Mouse (Mus musculus) cerebellum, adult 18-20 months (tissue): ENCODE measurements around the gene Zbtb37.
A peak's percentile ranks its signal among the peaks of the same experiment; 100 is the strongest.

Experiments used
- DNase-seq, 2 experiments: peaks; one replicate each; pipeline ENCODE4 v3.0.0; 2021

Gene Zbtb37

DNA sequence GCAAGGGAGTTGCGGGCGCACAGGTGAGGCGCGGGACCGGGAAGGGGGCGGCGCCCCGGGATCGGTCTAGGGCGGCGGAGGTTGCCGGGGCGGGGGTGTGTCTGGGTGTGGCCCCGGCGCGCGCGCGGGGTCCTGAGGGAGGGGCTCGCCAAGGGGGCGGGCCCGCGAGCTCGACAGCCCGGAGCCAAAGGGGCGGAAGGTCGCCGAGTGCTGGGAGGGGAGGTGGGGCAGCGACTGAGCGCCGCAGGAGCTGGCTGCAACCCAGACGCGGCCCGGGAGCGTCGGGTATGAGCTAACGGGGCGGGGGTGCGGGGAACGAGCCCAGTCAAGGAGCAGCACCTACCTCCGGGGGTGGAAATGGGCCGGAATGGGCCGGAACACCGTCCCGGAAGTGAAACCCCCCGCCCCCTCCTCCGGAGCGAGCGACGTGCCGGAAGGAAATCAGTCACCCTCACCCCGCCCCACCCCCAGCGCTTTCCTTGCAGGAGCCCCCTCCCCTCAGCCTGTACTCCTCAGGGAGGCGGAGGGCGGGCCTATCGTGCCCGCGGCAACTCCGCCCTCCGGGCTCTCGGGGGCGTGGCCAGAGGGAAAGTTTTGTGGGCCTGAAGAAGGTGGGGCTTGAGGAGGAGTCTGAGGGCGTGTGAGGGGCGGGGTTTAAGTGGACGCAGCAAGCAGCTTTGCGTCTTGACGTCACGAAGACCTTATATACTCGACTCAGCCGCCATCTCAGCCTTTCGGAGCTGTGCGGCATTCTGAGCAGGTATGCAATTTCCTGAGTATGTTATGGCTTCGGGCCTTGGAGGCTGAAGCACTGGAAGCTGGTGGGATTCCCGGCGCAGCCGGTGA is at the start of gene Zbtb37:
TSS of gene Zbtb37 (minus strand) at position 415 of the 846 bp plus-strand sequence.
- DNase-seq, result peak; percentile 96 to 97

DNA sequence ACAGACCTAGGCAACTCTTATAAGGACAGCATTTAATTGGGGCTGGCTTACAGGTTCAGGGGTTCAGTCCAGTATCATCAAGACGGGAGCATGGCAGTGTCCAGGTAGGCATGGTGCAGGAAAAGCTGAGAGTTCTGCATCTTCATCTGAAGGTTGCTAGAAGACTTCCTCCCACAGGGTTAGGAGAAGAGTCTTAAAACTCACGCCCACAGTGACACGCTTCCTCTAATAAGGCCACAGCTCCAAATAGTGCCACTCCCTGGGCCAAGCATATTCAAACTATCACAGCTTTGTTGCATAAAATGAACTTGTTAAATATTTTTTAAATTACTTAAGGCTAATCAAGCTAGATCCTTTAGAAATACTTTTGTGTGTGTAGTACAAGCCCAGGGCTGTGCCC is 42.6 kb upstream of the Zbtb37 start:
- DNase-seq, result no peak

DNA sequence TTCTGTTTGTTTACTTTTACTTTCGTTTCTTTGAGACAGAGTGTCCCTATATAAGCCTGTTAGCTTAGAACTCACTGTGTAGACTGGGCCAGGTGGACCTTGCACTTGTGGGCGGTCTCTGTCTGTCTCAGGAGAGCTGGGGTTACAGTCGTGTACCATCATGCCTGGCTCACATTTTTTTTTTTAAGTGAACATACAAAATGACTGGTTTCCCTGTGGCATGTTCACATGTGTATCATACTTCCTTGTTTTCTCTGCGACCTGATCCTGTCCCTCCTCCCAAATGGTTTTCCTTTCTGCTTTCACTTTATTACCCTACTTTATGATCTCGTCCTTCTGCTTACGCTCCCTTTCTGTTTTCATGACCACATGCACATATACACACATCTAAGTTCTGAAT is 41.6 kb upstream of the Zbtb37 start:
- DNase-seq, result no peak

DNA sequence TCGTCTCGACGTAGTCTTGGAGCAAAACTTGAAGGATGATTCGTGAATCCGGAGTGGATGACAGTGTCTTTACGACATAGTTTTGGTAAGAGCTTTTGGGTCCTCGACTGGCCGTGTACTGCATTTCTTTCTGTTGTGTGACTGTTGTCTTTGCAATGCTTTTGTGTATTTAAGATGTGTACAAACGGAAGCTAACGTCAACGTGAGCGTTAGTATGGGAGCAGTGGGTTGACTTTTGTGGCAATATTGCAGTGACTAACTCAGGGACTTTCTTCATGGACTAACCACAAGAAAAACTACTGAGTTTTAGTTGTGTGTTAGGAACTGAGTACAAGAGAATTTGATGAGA is 36.6 kb upstream of the Zbtb37 start:
- no peak for DNase-seq

DNA sequence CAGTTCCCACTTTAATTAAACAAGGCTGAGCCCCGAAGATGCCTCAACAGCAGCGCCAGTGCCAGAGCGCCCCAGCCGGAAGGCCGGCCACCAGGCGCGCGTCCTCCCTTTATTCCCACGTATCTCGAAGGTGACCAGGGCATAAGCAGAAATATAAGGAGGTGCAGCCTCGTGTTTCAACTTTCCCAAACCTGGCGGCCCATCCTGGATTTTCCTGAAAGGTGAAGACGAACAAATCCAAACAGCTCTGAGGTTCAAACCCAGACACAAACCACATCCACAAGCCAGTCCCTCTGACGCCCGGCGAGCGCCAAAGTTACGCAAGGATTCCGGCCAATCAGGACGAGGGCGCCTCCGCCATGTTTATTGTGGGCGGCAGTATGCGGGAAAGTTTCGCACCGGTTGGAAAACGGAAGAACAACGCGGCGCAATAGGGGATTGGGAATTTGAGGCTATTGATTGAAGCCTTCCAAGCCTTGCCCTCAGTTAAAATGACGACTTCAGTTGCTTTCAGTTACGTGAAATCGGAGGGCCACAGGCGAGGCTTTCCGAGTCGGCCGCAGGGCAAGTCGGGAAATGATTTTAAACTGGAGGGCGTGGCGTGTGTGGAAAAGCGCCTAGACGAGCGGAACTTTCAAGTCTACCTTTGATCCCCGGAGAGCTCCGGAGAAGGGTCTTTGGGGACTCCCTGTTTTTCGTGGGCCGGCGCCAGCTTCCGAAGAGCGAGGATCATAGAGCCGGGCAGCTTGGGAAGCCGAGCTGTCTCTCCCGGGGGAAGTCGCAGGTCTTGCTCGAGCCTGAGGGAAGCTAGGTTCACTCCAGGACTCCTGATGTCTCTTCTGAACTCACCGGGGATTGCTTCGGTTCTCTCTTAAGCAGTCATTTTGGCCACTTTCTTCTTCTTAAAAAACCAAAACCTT is 36.0 kb upstream of the Zbtb37 start, which contains the start of the genes Dars2 and Cenpl:
TSS of gene Dars2 (minus strand) at position 307 of the 920 bp plus-strand sequence.
TSS of gene Cenpl (plus strand) at position 362 of the 920 bp plus-strand sequence.
- peak; percentile 95 to 98 for DNase-seq

DNA sequence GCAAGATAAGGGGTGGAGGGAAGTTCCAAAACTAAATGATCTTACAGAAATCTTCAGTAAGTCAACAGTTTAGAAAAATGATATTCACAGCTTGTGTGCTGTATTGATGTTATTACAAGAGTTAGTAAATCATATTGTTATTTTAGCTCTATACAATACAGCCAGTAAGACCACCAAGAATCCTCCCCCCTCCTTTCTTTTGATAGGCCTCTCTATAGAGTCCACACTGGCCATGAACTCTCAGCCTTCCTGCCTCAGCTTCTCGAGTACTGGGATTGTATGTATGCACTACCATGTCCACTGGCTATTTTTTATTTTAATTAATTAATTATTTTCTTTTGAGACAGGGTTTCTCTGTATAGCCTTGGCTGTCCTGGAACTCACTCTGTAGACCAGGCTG is 28.7 kb upstream of the Zbtb37 start:
- no peak for DNase-seq

DNA sequence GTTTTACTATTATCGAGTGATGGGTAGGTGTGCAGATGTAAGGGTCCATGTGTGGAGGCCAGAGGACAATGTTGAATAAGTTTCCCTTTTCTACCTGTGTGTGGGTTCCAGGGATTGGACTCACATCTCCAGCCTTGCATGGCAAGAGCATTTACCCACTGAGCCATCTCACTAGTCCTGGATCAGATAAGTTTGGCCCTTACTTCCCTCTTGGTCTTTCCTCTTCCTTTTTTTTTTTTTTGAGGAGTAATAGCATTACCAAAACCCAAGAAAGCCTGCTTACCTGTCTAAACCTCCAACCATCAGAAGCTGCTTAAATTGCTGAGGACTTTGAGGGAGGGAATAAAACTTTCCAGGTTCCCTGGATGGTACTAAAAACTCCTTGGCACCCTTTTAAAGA is 22.5 kb upstream of the Zbtb37 start:
- no peak for DNase-seq

DNA sequence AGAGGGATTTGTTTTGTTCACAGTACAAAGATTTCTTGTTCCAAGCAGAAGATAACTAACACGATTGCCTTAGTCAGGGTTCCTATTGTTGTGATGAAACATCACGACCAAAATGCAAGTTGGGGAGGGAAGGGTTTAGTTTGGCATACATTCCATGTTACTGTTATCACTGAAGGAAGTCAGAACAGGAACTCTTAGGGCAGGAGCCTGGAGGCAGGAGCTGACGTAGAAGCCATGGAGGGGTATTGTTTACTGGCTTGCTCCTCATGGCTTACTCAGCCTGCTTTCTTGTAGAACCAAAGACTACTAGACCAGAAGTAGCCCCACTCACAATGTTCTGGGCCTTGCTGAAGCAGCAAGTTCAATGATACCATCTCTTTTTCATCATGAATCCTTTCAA is 12.3 kb upstream of the Zbtb37 start:
- no peak for DNase-seq

DNA sequence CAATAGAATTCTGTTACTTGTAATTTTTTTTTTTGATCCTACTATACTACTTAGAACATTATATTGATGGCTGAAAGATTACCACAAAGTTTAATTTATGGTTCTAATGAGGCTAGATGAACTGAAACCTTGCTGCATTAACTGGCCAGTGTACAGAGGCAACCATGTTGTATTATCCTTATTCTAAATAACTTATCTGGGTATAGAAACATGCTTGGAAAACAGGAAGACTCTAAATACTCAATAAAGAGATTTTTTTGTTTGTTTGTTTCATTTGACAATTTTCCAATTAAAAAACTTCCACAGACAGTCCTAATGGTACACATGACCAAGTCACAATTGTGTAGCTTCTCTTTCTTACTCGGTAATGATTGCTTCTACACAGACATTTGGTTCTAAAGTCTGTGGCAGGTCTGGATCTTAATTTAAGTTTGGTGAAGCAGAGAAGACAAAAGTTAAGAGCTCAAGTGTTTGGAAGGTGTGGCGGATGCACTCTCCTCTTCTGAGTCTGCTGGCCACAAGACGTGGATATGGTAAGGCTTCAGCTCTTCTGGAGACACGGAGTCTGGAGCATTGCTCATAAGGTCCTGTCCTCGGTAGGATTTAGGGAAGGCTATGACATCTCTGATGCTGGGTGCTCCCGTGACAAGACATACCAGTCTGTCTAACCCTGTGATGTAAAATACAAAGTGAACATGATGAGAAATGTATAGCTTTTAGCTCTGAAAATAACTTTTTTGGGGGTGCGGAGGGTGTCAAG is 6.8 kb upstream of the Zbtb37 start:
- no peak for DNase-seq

DNA sequence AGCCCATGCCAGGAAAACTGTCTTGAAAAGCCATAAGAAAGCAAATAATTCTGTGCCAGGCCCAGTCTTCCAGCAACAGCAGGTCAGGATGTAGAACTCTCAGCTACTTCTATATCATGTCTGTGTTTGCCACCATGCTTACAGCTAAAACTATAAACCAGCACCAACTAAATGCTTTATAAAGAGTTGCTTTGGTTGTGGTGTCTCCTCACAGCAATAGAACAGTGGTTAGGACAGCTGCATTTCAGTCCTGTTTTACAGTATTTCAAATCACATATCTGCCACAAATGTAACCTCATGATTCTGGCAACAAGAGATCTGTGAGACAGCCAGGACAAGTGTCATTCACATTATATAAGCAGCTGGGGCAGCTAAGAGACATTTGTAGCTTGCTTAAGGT is 6.2 kb upstream of the Zbtb37 start:
- no peak for DNase-seq

DNA sequence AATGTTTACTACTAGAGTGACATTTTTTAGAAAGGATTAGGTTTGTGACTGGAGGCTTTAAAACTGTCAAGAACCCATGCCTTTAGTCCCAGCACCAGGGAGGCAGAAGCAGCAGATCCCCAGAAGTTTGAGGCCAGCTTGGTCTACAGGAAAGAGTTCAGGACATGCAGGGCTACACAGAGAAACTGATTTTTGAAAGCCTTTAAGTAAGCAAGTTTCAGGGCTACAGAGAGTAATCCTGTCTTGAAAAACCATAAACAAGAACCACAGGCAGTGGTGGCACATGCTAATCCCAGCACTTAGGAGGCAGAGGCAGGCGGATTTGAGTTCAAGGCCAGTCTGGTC is 5.7 kb upstream of the Zbtb37 start:
- DNase-seq, result no peak

DNA sequence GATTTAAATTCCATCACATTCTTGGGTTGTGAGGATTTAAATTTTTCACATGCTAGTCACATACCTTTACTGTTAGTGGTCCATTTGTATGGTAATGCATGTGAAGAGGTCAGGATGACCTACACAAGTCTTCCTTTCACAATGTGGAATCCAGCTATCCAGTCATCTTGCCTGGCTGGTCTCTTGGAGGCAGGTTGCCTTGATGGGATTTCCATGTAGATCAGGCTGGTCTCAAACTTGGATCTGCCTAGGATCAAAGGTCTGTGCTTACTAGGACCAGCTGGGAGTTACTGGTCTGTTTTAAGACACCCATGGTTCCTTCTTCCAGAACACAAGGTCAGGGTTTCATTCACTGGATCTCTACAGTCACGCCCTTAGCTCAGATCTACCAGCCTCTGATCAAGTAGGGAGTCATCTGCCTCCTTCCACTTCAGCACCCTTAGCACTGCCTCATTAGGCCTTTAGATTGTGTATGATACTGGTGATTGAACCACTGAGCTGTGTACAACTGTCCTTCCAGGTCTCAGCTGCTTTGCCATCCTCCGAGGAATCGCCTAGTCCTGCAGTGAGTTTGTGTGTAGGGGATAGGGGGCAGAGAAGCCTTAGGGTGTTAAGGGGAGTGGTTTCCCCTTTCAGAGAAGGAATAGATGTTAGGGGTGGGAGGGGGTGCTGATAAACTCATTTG is 5.2 kb upstream of the Zbtb37 start:
- no peak for DNase-seq

DNA sequence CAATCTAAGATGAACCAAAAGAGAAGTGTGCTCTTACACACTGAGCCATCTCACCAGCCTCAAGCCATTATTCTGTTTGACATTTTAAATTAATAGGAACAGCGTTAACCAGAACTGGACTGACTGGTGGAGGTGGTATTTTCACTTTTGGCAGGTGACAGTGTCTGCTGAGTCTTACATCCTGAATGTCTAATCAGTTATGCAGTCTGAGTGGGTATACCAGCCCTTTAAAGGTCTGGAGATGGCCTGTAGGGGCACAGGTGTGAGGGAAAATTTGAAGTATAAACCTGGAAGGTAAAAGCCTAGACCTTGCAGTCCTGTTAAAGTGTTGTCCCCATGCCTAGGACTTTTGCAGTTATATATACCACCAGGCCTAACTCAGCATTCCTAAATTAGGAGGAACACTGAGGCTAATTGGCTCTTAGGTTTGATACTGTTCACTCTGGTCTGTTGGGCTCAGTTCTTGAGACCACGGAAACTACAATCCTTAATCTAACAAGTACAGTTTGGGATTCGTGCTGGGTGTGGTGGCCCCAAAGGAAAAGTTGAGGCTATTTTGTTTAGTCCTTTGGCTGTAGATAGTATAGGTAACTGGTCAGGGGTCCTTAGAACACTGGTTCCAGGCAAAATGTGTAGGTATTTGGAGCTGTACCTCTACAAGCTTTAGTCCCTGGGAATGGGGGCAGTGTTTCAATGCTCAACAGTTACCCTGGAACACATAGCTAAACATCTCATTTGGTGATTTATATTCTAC is 4.5 kb upstream of the Zbtb37 start:
- no peak for DNase-seq

DNA sequence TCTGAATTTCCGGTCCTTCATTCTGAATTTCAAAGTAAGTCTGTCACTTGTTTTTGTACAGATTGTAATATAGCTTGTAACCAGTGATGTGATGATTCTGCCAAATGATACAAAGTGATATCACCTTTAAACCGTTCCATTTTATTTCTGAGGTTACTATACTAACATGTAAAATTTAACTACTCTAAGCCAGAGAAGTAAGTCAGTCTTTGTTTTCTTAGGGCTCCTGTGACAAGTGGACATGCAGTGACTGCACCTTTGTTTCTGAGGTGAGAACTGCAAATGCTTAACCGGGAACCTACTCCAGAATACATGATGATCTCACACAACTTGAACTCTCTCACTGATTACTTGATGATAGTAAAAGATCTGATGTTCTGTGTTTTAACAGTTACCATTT is 3.4 kb upstream of the Zbtb37 start:
- DNase-seq, result no peak

DNA sequence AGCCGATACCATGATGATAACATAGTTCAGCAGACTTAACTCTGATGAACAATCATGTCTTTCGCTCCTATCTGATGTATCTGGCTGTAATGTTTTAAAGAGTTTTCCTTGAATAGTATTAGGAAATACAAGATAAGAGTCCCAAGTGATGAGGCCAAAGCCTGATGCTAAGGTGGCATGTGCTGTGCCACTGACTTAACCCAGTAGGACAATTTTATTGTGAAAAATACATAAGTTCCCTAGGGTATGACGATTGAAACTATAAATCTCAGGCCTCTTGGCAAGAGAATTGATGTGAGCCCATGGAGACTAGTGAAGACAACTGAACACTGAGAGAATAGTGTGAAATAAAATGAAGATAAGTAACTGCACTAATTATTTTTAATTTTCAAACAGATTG is 3.0 kb upstream of the Zbtb37 start:
- no peak for DNase-seq

DNA sequence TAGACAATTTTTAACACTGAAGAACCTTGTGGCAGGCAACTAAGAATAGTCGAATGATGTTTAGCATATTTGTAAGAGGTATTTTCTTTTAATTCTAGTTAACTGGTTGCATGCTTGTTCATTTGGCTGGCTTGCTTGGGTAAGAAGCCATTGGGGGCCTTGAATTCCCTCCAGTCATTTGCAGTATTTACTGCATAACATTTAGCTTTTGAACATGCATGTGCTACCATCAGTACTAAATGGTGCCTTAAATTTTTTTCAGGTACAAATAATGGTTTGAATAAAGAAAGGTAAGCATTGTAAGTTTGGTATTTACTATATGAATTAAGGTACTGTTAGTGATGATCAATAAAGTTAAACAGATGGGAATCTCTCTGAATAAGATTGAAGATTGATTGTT is 2.4 kb upstream of the Zbtb37 start:
- DNase-seq, result no peak

DNA sequence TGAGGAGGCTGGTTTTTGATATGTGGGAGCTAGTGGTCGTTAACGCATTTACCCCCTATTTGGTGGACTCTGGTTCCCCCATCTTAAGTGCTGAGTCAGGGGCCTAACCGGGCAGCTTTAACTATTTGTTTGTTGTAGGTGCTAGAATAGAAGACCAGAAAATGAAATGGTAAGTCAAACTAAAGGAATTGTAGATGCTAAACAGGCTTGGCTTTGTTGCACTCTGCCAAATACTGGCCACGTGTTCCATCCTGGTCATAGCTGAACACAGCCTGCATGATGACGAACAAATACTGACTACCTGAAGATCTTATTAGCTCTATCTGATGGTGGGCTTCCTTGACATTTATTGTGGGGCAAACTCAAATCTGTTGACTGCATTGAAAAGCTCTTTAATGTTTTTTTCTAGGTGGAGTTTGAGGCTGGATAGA is 1.8 kb upstream of the Zbtb37 start:
- DNase-seq, result peak; percentile 10 to 12

DNA sequence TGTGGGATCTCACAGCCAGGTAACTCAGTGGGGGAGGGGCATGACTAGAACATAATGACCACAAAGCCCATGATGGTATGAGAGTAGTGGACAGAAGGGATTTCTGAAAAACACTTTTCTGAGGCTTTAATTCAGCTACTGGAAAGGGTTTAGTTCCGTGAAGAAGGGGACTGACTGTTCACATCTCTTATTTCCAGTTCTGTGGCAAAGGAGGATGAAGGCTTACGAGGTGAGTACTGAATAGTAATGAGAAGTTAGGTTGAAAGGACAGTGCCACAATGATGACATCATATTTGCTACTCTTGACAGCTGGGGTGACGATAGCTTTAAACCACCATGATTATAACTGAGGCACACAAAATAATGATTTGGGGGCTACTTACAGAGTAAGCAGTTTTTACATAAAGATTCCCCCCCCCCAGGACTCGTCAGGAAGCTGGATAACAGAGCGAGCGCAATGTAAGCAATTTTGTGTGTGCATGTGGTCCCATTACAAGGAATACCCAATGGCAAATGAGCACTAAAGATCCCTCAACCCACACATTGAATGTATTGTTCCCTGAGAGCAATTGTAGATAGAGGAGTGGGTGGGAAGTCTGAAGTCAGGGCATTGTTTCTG is 1.2 kb upstream of the Zbtb37 start:
- DNase-seq, result peak; percentile 11 to 35

DNA sequence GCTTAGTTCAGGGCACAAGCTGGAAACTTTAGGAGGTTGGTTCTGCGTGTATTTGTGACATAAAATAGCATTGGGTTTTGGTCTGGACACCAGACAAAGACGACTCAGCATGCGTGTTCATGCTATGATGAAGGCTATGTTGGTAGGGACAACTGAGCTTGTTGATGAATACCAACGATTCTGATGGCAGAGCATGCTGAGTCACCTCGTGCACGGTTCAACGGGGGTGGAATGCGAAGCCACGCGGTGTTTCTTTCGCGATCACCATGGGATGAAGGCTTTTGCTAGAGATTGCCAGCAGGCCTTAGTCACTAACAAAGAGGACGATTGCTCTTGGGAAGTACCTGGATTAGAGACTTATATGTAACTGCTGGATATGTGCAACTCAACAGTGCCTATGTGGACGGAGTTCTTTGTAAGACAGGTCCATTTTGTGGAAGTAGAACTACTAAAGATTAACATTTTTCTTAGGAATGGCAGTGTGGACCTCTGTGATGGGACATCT is 684 bp upstream of the Zbtb37 start:
- peak in 1 of 2 experiments; percentile 38 for DNase-seq

DNA sequence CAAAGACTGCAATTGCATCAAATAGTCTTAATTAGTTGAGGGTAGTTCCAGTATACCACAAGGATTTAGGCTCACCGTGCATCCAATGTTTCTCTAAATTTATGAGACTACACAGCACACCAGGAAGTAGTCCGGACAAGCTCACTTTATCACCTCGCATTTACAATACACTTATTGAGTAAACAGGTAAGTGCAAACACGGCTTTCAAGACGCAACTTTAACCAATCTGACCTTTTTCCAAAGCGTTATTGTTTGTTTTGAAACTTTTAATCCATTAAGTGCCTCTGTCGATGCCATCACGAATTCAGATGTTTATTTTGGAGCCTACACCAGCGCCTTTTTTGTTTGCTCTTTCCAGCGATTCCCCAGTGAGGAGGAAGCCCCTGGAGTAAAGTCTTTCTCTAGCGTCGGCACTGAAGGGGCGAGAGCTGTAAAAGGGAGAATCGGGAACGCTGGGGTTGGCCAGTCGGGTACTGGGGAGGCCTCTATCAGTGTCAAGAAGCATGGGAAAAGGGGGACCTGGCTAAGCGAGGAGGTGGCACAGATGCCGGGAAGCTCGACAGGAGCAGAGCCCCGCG is 704 bp downstream of the Zbtb37 start:
- no peak for DNase-seq

DNA sequence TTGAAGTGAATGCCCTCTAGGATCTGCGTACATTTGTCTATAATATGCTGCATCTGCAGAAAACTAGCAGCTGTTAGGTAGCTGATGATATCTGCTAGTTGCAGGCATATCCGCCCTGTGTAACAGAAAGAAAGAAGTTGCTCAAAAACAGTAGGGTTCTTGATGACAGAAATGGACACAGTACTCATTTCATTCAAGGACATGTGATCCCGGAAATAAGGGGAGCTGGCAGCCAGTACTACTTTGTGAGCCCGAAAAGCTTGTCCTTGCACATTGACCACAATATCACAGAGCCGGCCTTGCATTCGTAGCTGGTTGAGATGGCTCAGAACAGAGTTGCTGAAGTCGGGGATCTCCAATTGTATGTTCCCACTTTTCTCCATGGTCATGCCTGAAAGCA is 2.3 kb downstream of the Zbtb37 start:
- peak in 1 of 2 experiments; percentile 7 for DNase-seq
